Mouse (Mus musculus): ENCODE measurements around the gene Ptprk. TPM values are rescaled to one million over a fixed set of nuclear protein-coding genes. Genes with fewer than 3 reads are reported as not detected.
A peak's percentile ranks its signal among the peaks of the same experiment; 100 is the strongest.

Ptprk gene
- polyA plus RNA-seq, 1 experiment from 2014 or later, result 3.7 TPM

GRCm38 (mm10) chr10:28083183-28083582 lies 8.6 kb downstream of the Ptprk start:
- Histone ChIP-seq H3K4me1 (replicated peaks) (no peaks in the 10 kb centered on the region), H3K36me3 (no peaks in the 10 kb centered on the region), H3K27ac (no peak overlapping the region), H3K9ac (no peak overlapping the region), H3K4me3 (replicated peaks) (no peak overlapping the region), H3K9me3 (replicated peaks) (no peaks in the 10 kb centered on the region), H3K27me3 (no peaks in the 10 kb centered on the region), H3K4me2 (no peak overlapping the region)
- ATAC-seq (ENCODE audit: low read depth) (no peak), DNase-seq (no peak)
- 45% methylated on average over 2 of the region's 2 CpGs for WGBS (ENCODE audit: insufficient replicate concordance)

- no peak overlapping the region for H3K27ac ChIP-seq
- H3K4me1 ChIP-seq (replicated peaks), result no peaks in the 10 kb centered on the region
- no peaks in the 10 kb centered on the region for H3K9me3 ChIP-seq (replicated peaks)
- no peak overlapping the region for H3K4me3 ChIP-seq (replicated peaks)
- H3K27me3 ChIP-seq, result no peaks in the 10 kb centered on the region
- no peak overlapping the region for H3K9ac ChIP-seq
- 58% methylated on average over 1 of the region's 1 CpGs for WGBS (ENCODE audit: insufficient replicate concordance)
- no peak overlapping the region for H3K4me2 ChIP-seq
- H3K36me3 ChIP-seq, result no peaks in the 10 kb centered on the region
- ATAC-seq (ENCODE audit: low read depth) (no peak), DNase-seq (no peak)
Observed at GRCm38 (mm10) chr10:28083625-28084024, 9.0 kb downstream of the Ptprk start.

- 53% methylated on average over 6 of the region's 6 CpGs for WGBS (ENCODE audit: insufficient replicate concordance)
- Histone ChIP-seq H3K9ac (no peak overlapping the region), H3K27ac (no peak overlapping the region), H3K4me2 (no peak overlapping the region), H3K4me1 (replicated peaks) (no peaks in the 10 kb centered on the region), H3K4me3 (replicated peaks) (no peak overlapping the region), H3K27me3 (no peaks in the 10 kb centered on the region), H3K36me3 (no peaks in the 10 kb centered on the region), H3K9me3 (replicated peaks) (no peaks in the 10 kb centered on the region)
- no peak for ATAC-seq (ENCODE audit: low read depth)
- no peak for DNase-seq
Observed at GRCm38 (mm10) chr10:28087341-28087740, 12.7 kb downstream of the Ptprk start.

- ATAC-seq (ENCODE audit: low read depth) (peak; percentile 39; the same call in 1 of the 2 replicates), DNase-seq (no peak)
- H3K9me3 ChIP-seq (replicated peaks), result no peaks in the 10 kb centered on the region
- H3K27me3 ChIP-seq, result no peaks in the 10 kb centered on the region
- no peak overlapping the region for H3K27ac ChIP-seq
- no peak overlapping the region for H3K4me3 ChIP-seq (replicated peaks)
- H3K4me2 ChIP-seq, result no peak overlapping the region
- H3K4me1 ChIP-seq (replicated peaks), result no peaks in the 10 kb centered on the region
- no peaks in the 10 kb centered on the region for H3K36me3 ChIP-seq
- 58% methylated on average over 3 of the region's 3 CpGs for WGBS (ENCODE audit: insufficient replicate concordance)
- H3K9ac ChIP-seq, result no peak overlapping the region
Observed at GRCm38 (mm10) chr10:28087749-28088148, 13.1 kb downstream of the Ptprk start.

GRCm38 (mm10) chr10:28096007-28096406 lies 21.4 kb downstream of the Ptprk start:
- Histone ChIP-seq H3K4me3 (replicated peaks) (no peak overlapping the region), H3K27ac (no peak overlapping the region), H3K36me3 (no peaks in the 10 kb centered on the region), H3K4me1 (replicated peaks) (no peaks in the 10 kb centered on the region), H3K4me2 (no peak overlapping the region), H3K9me3 (replicated peaks) (no peaks in the 10 kb centered on the region), H3K27me3 (no peaks in the 10 kb centered on the region), H3K9ac (no peak overlapping the region)
- DNase-seq (no peak), ATAC-seq (ENCODE audit: low read depth) (no peak)

- Histone ChIP-seq H3K9me3 (replicated peaks) (no peaks in the 10 kb centered on the region), H3K4me2 (no peak overlapping the region), H3K4me3 (replicated peaks) (no peak overlapping the region), H3K27me3 (no peaks in the 10 kb centered on the region), H3K36me3 (no peaks in the 10 kb centered on the region), H3K4me1 (replicated peaks) (no peaks in the 10 kb centered on the region), H3K27ac (no peak overlapping the region), H3K9ac (no peak overlapping the region)
- 54% methylated on average over 7 of the region's 7 CpGs for WGBS (ENCODE audit: insufficient replicate concordance)
- no peak for DNase-seq
- ATAC-seq (ENCODE audit: low read depth), result no peak
Observed at GRCm38 (mm10) chr10:28097637-28098036, 23.0 kb downstream of the Ptprk start.

GRCm38 (mm10) chr10:28098923-28099322 lies 24.3 kb downstream of the Ptprk start:
- H3K4me1 ChIP-seq (replicated peaks), result no peaks in the 10 kb centered on the region
- no peak for DNase-seq
- no peaks in the 10 kb centered on the region for H3K36me3 ChIP-seq
- no peak overlapping the region for H3K4me2 ChIP-seq
- no peak overlapping the region for H3K27ac ChIP-seq
- H3K9me3 ChIP-seq (replicated peaks), result no peaks in the 10 kb centered on the region
- ATAC-seq (ENCODE audit: low read depth), result no peak
- no peak overlapping the region for H3K9ac ChIP-seq
- 35% methylated on average over 2 of the region's 2 CpGs for WGBS (ENCODE audit: insufficient replicate concordance)
- no peaks in the 10 kb centered on the region for H3K27me3 ChIP-seq
- no peak overlapping the region for H3K4me3 ChIP-seq (replicated peaks)

GRCm38 (mm10) chr10:28103406-28103906 lies 28.8 kb downstream of the Ptprk start:
- H3K4me2 ChIP-seq, result no peak overlapping the region
- no peaks in the 10 kb centered on the region for H3K4me1 ChIP-seq (replicated peaks)
- H3K27ac ChIP-seq, result no peak overlapping the region
- ATAC-seq (ENCODE audit: low read depth) (no peak), DNase-seq (no peak)
- no peak overlapping the region for H3K4me3 ChIP-seq (replicated peaks)
- H3K27me3 ChIP-seq, result no peaks in the 10 kb centered on the region
- no peaks in the 10 kb centered on the region for H3K9me3 ChIP-seq (replicated peaks)
- H3K9ac ChIP-seq, result no peak overlapping the region
- H3K36me3 ChIP-seq, result no peaks in the 10 kb centered on the region
- WGBS (ENCODE audit: insufficient replicate concordance), result 73% methylated on average over 4 of the region's 4 CpGs

- Histone ChIP-seq H3K27ac (no peak overlapping the region), H3K9me3 (replicated peaks) (no peaks in the 10 kb centered on the region), H3K9ac (no peak overlapping the region), H3K4me2 (no peak overlapping the region), H3K27me3 (no peaks in the 10 kb centered on the region), H3K4me3 (replicated peaks) (no peak overlapping the region), H3K36me3 (no peaks in the 10 kb centered on the region), H3K4me1 (replicated peaks) (no peaks in the 10 kb centered on the region)
- 55% methylated on average over 2 of the region's 2 CpGs for WGBS (ENCODE audit: insufficient replicate concordance)
- ATAC-seq (ENCODE audit: low read depth) (no peak), DNase-seq (no peak)
Observed at GRCm38 (mm10) chr10:28103924-28104323, 29.3 kb downstream of the Ptprk start.

GRCm38 (mm10) chr10:28105247-28105646 lies 30.6 kb downstream of the Ptprk start:
- no peak overlapping the region for H3K4me3 ChIP-seq (replicated peaks)
- no peak for DNase-seq
- H3K9me3 ChIP-seq (replicated peaks), result no peaks in the 10 kb centered on the region
- H3K27me3 ChIP-seq, result no peaks in the 10 kb centered on the region
- ATAC-seq (ENCODE audit: low read depth), result no peak
- no peak overlapping the region for H3K4me2 ChIP-seq
- H3K36me3 ChIP-seq, result no peaks in the 10 kb centered on the region
- 57% methylated on average over 6 of the region's 6 CpGs for WGBS (ENCODE audit: insufficient replicate concordance)
- H3K9ac ChIP-seq, result no peak overlapping the region
- H3K4me1 ChIP-seq (replicated peaks), result no peaks in the 10 kb centered on the region
- no peak overlapping the region for H3K27ac ChIP-seq

GRCm38 (mm10) chr10:28112826-28113589 lies 38.4 kb downstream of the Ptprk start:
- no peaks in the 10 kb centered on the region for H3K9me3 ChIP-seq (replicated peaks)
- no peaks in the 10 kb centered on the region for H3K36me3 ChIP-seq
- ATAC-seq (ENCODE audit: low read depth), result no peak
- no peak for DNase-seq
- 48% methylated on average over 8 of the region's 8 CpGs for WGBS (ENCODE audit: insufficient replicate concordance)
- no peak overlapping the region for H3K4me3 ChIP-seq (replicated peaks)
- no peaks in the 10 kb centered on the region for H3K27me3 ChIP-seq
- H3K27ac ChIP-seq, result no peak overlapping the region
- peaks cover 5% of the 10 kb centered on the region; the same call in 1 of the 2 replicates for H3K4me1 ChIP-seq (replicated peaks)
- H3K9ac ChIP-seq, result no peak overlapping the region
- no peak overlapping the region for H3K4me2 ChIP-seq

GRCm38 (mm10) chr10:28113879-28114278 lies 39.3 kb downstream of the Ptprk start:
- WGBS (ENCODE audit: insufficient replicate concordance), result 39% methylated on average over 3 of the region's 3 CpGs
- Histone ChIP-seq H3K27me3 (no peaks in the 10 kb centered on the region), H3K4me2 (no peak overlapping the region), H3K4me1 (replicated peaks) (peaks cover 5% of the 10 kb centered on the region; the same call in 1 of the 2 replicates), H3K36me3 (no peaks in the 10 kb centered on the region), H3K4me3 (replicated peaks) (no peak overlapping the region), H3K9ac (no peak overlapping the region), H3K9me3 (replicated peaks) (no peaks in the 10 kb centered on the region), H3K27ac (no peak overlapping the region)
- DNase-seq (no peak), ATAC-seq (ENCODE audit: low read depth) (no peak)
